Mouse (Mus musculus) Patski (cell line): ENCODE results near the gene Ltb4r2. TPM values are rescaled to one million over a fixed set of nuclear protein-coding genes. Genes with fewer than 3 reads are reported as not detected.
"Not testable (repeated sequence)": the region's sequence is repeated elsewhere in the genome, so short reads cannot be mapped to it uniquely, and the experiment has no call there.

Experiments
- ATAC-seq: fragments of 100-300 bp; one replicate; pipeline ENCODE4 v1.8.0; 2021
- CTCF ChIA-PET: fragments of 350-600 bp; sonication (Branson Sonifier 250); formaldehyde crosslinking; loops from one replicate; lab custom pipeline; 2022; ENCODE audit warnings: inconsistent platforms; lab: Charles Lee
- POLR2A ChIA-PET: fragments of 350-600 bp; sonication (Branson Sonifier 250); formaldehyde crosslinking; loops from one replicate; lab custom pipeline; 2022; ENCODE audit warnings: antibody characterized with exemption, inconsistent platforms; lab: Charles Lee
- DNase-seq: peaks from one replicate; pipeline ENCODE4 v3.0.0-alpha.2; 2011; ENCODE audit warnings: low read depth, low spot score
- H3K27me3 ChIP-seq: fragments of 371-371 bp; one replicate; pipeline ENCODE4 v1.5.1; 2021
- CTCF ChIP-seq: fragments of 100-300 bp; IDR thresholded peaks from one replicate; pipeline ENCODE4 v1.5.1; 2021
- in situ Hi-C: fragments of 300-500 bp; cut with MboI; formaldehyde crosslinking; loops from 3 replicates; pipeline ENCODE4 v1.11.1; 2018; ENCODE audit warnings: low pct_unique_long_range_greater_than_20kb, mixed read lengths
- polyA plus RNA-seq: library from polyadenylated mRNA; unstranded; gene quantifications from one replicate; pipeline ENCODE4 v1.2.3, GENCODE M21; 2021

Gene Ltb4r2
- polyA plus RNA-seq, 1 experiment from 2014 or later, result not detected

GRCm38 (mm10) chr14:55735334-55735733, 25.9 kb upstream of the Ltb4r2 start:
- no peaks in the 10 kb centered on the region for H3K27me3 ChIP-seq
- CTCF ChIA-PET, result interaction anchor here (0.7 to 1.8 kb wide), 4 partner anchors 8 to 22 kb away, joined by 3 to 10 read pairs (median 4); partner anchors contain the start of gene Tgm1
- DNase-seq (no peak), ATAC-seq (no peak)
- in situ Hi-C loops, result no loop called here
- TF ChIP-seq CTCF, result no peak
- POLR2A ChIA-PET, result no interaction called here

GRCm38 (mm10) chr14:55735758-55736157, 25.5 kb upstream of the Ltb4r2 start:
- H3K27me3 ChIP-seq, result no peaks in the 10 kb centered on the region
- POLR2A ChIA-PET, result interaction anchor here (0.9 kb wide), 1 partner anchor 9 kb away, joined by 3 read pairs; no protein-coding TSS in a partner anchor
- CTCF ChIA-PET, result interaction anchor here (1.2 to 1.8 kb wide), 3 partner anchors 8 to 54 kb away, joined by 3 to 10 read pairs (median 3); partner anchors contain the start of genes Tgm1 and Tinf2

GRCm38 (mm10) chr14:55737086-55737687, 24.0 kb upstream of the Ltb4r2 start:
- ChIA-PET POLR2A (no interaction called here), CTCF (interaction anchor here (0.8 to 1.2 kb wide), 3 partner anchors 12 to 55 kb away, joined by 3 read pairs; partner anchors contain the start of genes Rabggta and Tinf2)
- in situ Hi-C loops, result no loop called here
- TF ChIP-seq CTCF, result no peak
- H3K27me3 ChIP-seq, result no peaks in the 10 kb centered on the region
- ATAC-seq, result no peak
- no peak for DNase-seq

More at GRCm38 (mm10) chr14:55735758-55736157, 25.5 kb upstream of the Ltb4r2 start:
- in situ Hi-C loops, result no loop called here
- TF ChIP-seq CTCF, result no peak
- ATAC-seq, result no peak
- no peak for DNase-seq

DNA sequence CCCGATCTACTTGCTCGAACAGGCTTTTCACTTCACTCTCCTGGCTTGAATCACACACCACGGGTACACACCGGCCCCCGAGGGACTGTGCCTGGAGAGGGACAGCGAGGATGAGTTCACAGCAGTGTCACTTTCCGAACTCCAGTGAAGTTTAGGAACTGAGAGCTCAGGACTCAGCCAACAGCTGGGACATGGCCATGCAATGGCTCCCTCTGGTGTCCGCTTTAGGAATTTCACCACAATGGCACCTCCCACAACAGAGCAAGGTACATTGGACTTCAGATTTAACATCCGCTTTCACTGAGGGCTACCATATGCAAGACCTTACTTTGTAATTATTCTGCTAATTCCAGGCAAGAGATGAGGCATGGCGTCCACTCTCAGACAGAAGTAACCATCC, 17.5 kb upstream of the Ltb4r2 start:
- no peak for TF ChIP-seq CTCF
- POLR2A ChIA-PET, result no interaction called here
- in situ Hi-C loops, result loop anchor here (5.0 kb wide), 1 partner anchor 61 kb away; the partner anchor contains the start of gene Tinf2
- CTCF ChIA-PET, result interaction anchor here (0.7 to 8.2 kb wide), 11 partner anchors 8 to 84 kb away, joined by 3 to 80 read pairs (median 5); partner anchors contain the start of genes Cideb, Ltb4r2, Mdp1 and Rabggta
- DNase-seq (no peak), ATAC-seq (peak; percentile 68)
- H3K27me3 ChIP-seq, result no peaks in the 10 kb centered on the region

DNA sequence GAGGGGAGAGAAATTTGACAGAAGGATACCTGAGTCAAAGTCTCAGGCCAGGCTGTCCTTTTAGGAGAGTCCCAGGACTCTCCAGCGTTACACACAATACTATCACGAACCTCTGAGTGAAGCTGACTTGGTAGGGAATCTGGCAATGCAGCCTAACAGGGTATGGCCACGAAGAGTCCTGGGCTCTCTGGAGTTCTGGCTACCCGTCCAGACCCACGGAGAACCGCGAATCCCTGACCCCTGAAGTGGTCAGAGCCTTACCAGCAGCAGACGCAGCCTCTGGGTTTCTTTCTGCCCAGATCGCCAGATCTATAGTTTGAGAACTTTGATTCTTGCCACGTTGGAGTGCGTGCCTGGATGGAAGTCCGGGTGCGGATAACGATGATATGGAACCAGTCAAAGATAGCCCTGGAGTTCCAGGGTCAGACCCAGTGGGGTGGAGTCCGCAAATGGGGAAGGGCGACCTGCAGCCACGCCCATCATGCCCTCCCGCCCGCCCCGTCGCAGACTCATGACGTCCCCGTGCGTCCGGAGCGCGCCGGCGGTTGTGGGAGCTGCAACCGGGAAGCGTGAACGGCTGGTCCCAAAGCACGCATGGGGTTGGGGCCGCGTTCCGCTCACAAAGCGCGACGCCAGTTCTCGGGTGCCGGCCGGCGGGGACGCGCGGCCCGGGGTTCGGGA, 15.9 kb upstream of the Ltb4r2 start, which contains the start of the genes Dhrs1 and Nop9:
Gene Dhrs1, minus strand, starts transcription at position 511 of the 681 bp plus-strand sequence.
Gene Nop9, plus strand, starts transcription at position 514 of the 681 bp plus-strand sequence.
- POLR2A ChIA-PET, result interaction anchor here (2.6 kb wide), 1 partner anchor 63 kb away, joined by 14 read pairs; the partner anchor contains the start of gene Tinf2
- no peak for DNase-seq
- H3K27me3 ChIP-seq, result no peaks in the 10 kb centered on the region
- in situ Hi-C loops, result no loop called here
- no peak for TF ChIP-seq CTCF
- ATAC-seq, result peak; percentile 81
- CTCF ChIA-PET, result interaction anchor here (2.1 to 8.2 kb wide), 4 partner anchors 10 to 70 kb away, joined by 8 to 80 read pairs (median 12); partner anchors contain the start of gene Tinf2

- DNase-seq, result no peak
- CTCF ChIA-PET, result interaction anchor here (8.2 kb wide), 1 partner anchor 63 kb away, joined by 80 read pairs; the partner anchor contains the start of gene Tinf2
- in situ Hi-C loops, result no loop called here
- H3K27me3 ChIP-seq, result no peaks in the 10 kb centered on the region
- ATAC-seq, result peak; percentile 31
- TF ChIP-seq CTCF, result no peak
- POLR2A ChIA-PET, result interaction anchor here (2.6 kb wide), 1 partner anchor 64 kb away, joined by 14 read pairs; the partner anchor contains the start of gene Tinf2
These were observed 15.4 kb upstream of the Ltb4r2 start for GRCm38 (mm10) chr14:55745861-55746237.

- no peak for TF ChIP-seq CTCF
- H3K27me3 ChIP-seq, result no peaks in the 10 kb centered on the region
- ChIA-PET POLR2A (no interaction called here), CTCF (interaction anchor here (8.2 kb wide), 1 partner anchor 64 kb away, joined by 80 read pairs; the partner anchor contains the start of gene Tinf2)
- DNase-seq (no peak), ATAC-seq (no peak)
- in situ Hi-C loops, result no loop called here
These were observed 14.0 kb upstream of the Ltb4r2 start for GRCm38 (mm10) chr14:55747051-55747847.

DNA sequence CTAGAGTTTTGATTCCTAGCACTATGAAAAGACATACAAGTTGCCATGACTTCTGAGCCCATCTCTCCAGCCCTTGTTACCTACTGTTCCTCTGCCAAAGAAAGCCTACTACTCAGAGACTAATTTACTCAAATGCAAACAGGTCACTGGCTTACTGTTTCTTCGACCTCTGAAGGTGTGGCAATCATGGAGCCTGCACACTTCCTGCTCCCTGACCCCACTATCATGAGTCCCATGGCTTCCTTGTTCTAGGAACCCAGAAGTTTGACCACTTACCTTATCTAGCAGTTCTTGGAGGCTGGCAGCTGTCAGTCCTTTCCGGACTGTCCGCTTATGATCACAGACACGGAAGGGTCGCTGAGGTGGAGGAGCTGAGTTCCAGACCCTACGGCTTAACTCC, 3.7 kb upstream of the Ltb4r2 start:
- DNase-seq (no peak), ATAC-seq (no peak)
- CTCF ChIA-PET, result interaction anchor here (1.0 to 1.6 kb wide), 2 partner anchors 9 to 13 kb away, joined by 3 read pairs; no protein-coding TSS in a partner anchor
- no peak for TF ChIP-seq CTCF
- H3K27me3 ChIP-seq, result no peaks in the 10 kb centered on the region
- POLR2A ChIA-PET, result no interaction called here
- in situ Hi-C loops, result no loop called here

DNA sequence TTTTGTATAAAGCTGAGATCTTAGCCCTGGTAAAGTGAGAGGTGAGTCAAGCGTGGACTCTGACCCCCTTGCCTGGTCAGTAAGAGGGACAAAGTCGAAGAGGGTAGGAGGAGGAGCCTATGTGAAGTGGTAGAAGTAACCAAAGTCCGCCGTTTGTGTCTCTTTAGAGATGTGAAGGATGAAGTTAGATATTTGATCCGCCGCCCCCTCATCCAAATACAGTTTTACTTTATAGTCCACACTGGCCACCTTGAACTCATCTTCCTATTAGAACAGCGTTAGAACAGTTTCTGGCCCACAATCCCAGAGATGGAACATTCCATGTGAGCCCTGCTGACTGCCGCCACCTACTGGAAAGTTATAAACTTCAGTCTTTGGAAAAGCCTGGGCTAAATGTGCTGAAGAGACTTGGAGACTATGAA, 2.9 kb upstream of the Ltb4r2 start, which contains the start of gene Cideb:
Gene Cideb, minus strand, starts transcription at position 96 of the 422 bp plus-strand sequence.
- TF ChIP-seq CTCF, result no peak
- H3K27me3 ChIP-seq, result no peaks in the 10 kb centered on the region
- in situ Hi-C loops, result no loop called here
- peak; percentile 59 for ATAC-seq
- DNase-seq, result no peak
- ChIA-PET CTCF (interaction anchor here (1.0 kb wide), 1 partner anchor 14 kb away, joined by 3 read pairs; no protein-coding TSS in a partner anchor), POLR2A (no interaction called here)

DNA sequence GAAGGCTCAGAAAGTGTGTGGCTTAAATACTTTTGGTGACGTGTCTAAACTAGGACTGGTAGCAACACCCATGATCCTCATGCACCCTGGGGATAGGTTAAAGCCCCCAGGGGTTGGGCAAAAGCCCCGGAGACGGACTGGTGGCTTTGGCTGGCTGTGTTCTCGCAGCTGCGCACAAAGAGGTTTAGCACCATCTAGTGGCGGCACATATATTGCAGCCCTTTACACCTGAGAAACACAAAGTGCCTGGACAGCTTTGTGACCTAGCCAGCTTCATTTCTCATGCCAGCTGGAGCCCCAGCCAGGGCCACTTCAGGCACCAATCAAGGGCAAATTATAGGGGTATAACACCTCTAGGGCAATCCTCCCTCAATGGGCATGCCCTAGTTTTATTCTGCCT, 1.1 kb upstream of the Ltb4r2 start:
- DNase-seq, ATAC-seq: not testable (repeated sequence)
- POLR2A ChIA-PET, result interaction anchor here (0.7 kb wide), 1 partner anchor 94 kb away, joined by 3 read pairs; no protein-coding TSS in a partner anchor

More for the DNA sequence above, 1.1 kb upstream of the Ltb4r2 start:
- in situ Hi-C loops, H3K27me3 ChIP-seq: not testable (repeated sequence)
- CTCF ChIA-PET, result interaction anchor here (0.6 to 1.9 kb wide), 4 partner anchors 16 to 76 kb away, joined by 3 to 5 read pairs (median 3); no protein-coding TSS in a partner anchor
